Mouse (Mus musculus) liver, adult 2 months (tissue): ENCODE data around the gene Axin1. TPM values are rescaled to one million over a fixed set of nuclear protein-coding genes. Genes with fewer than 3 reads are reported as not detected.
A peak's percentile ranks its signal among the peaks of the same experiment; 100 is the strongest.

ENCODE experiments used
- DNase-seq: peaks from one replicate; pipeline ENCODE4 v3.0.0-alpha.2; 2011; ENCODE audit warnings: low read depth, low spot score; ENCODE audit errors: extremely low read depth
- H3K27ac ChIP-seq: fragments of 200-500 bp; replicated peaks from 2 replicates; pipeline ENCODE4 v1.5.1; 2012; ENCODE audit warnings: low read depth, mild to moderate bottlenecking, control low read depth, inconsistent platforms, low read length; ENCODE audit not compliant: insufficient read depth
- H3K27me3 ChIP-seq: fragments of 200-500 bp; 2 replicates; pipeline ENCODE4 v1.6.1; 2012; ENCODE audit warnings: mild to moderate bottlenecking, moderate library complexity, low read length, inconsistent platforms; ENCODE audit not compliant: control insufficient read depth, insufficient read depth
- H3K36me3 ChIP-seq: fragments of 200-500 bp; 2 replicates; pipeline ENCODE4 v1.6.1; 2012; ENCODE audit warnings: low read length, inconsistent platforms; ENCODE audit not compliant: control insufficient read depth, insufficient read depth
- H3K4me1 ChIP-seq: fragments of 200-500 bp; 2 replicates; pipeline ENCODE4 v1.6.1; 2011; ENCODE audit warnings: low read length; ENCODE audit not compliant: control insufficient read depth, insufficient read depth
- H3K4me3 ChIP-seq: fragments of 200-500 bp; 2 replicates; pipeline ENCODE4 v1.5.1; 2011; ENCODE audit warnings: low read depth, mild to moderate bottlenecking, control low read depth, low read length, moderate library complexity; ENCODE audit not compliant: insufficient read depth
- H3K79me2 ChIP-seq: fragments of 200-500 bp; 2 replicates; pipeline ENCODE4 v1.6.1; 2012; ENCODE audit warnings: inconsistent platforms, mild to moderate bottlenecking, low read length, moderate library complexity; ENCODE audit not compliant: control insufficient read depth, insufficient read depth
- H3K9ac ChIP-seq: fragments of 200-500 bp; 2 replicates; pipeline ENCODE4 v1.6.1; 2012; ENCODE audit warnings: low read depth, mild to moderate bottlenecking, control low read depth, inconsistent platforms, low read length
- CTCF ChIP-seq: fragments of 200-500 bp; IDR thresholded peaks from 2 replicates; pipeline ENCODE4 v1.5.1; 2011; ENCODE audit warnings: low read depth, low read length, control low read depth
- POLR2A ChIP-seq: fragments of 200-500 bp; IDR thresholded peaks from 2 replicates; pipeline ENCODE4 v1.6.1; 2011; ENCODE audit warnings: low read length, control low read depth; ENCODE audit not compliant: insufficient read depth; ENCODE audit errors: extremely low read depth
- WGBS: fragments of 180-500 bp; shearing (Covaris S2); methylation state at CpG from one replicate; pipeline ENCODE4 v1.1.7; 2018; 5-methylcytosine and 5-hydroxymethylcytosine counted together
- polyA plus RNA-seq: library from polyadenylated mRNA; depleted of rRNA; stranded (reverse); fragments of >200 nt; gene quantifications from 2 replicates; pipeline ENCODE4 v1.2.3, GENCODE M21; 2012
- total RNA-seq: library from RNA; depleted of rRNA; stranded (reverse); fragments of >200 nt; gene quantifications from 2 replicates; pipeline ENCODE4 v1.2.3, GENCODE M21; 2014

Gene Axin1
- total and polyA plus RNA-seq, 2 experiments: 8.4 to 8.9 TPM

- TF ChIP-seq CTCF (no peak), POLR2A (no peak)
- peaks cover 37% of the 10 kb centered on the region for H3K79me2 ChIP-seq
- no peak for DNase-seq
- under 1% methylated on average over 58 of the region's 58 CpGs for WGBS
- H3K9ac ChIP-seq: peak overlapping the region; percentile 98
- H3K4me3 ChIP-seq: peak overlapping the region; percentile 93
- peaks cover 4% of the 10 kb centered on the region; the same call in 1 of the 2 replicates for H3K4me1 ChIP-seq
- peaks cover 10% of the 10 kb centered on the region for H3K36me3 ChIP-seq
- H3K27ac ChIP-seq: peak overlapping the region; percentile 45; the same call in 1 of the 2 replicates
- no peaks in the 10 kb centered on the region for H3K27me3 ChIP-seq
These were observed 453 bp downstream of the Axin1 start for GRCm38 (mm10) chr17:26138901-26139381.

- peaks cover 4% of the 10 kb centered on the region; the same call in 1 of the 2 replicates for H3K4me1 ChIP-seq
- no peak for DNase-seq
- H3K4me3 ChIP-seq: no peak overlapping the region
- H3K27me3 ChIP-seq: no peaks in the 10 kb centered on the region
- peaks cover 47% of the 10 kb centered on the region for H3K79me2 ChIP-seq
- no peak for TF ChIP-seq POLR2A
- no peak for TF ChIP-seq CTCF
- no peak overlapping the region for H3K27ac ChIP-seq
- WGBS: 86% methylated on average over 4 of the region's 4 CpGs
- no peak overlapping the region for H3K9ac ChIP-seq
- peaks cover 14% of the 10 kb centered on the region for H3K36me3 ChIP-seq
These were observed 4.3 kb downstream of the Axin1 start for GRCm38 (mm10) chr17:26142796-26143195.

GRCm38 (mm10) chr17:26143386-26143785 lies 4.9 kb downstream of the Axin1 start:
- Histone ChIP-seq H3K27me3 (no peaks in the 10 kb centered on the region), H3K9ac (no peak overlapping the region), H3K27ac (no peak overlapping the region), H3K36me3 (peaks cover 15% of the 10 kb centered on the region), H3K4me1 (peaks cover 4% of the 10 kb centered on the region; the same call in 1 of the 2 replicates), H3K79me2 (peaks cover 47% of the 10 kb centered on the region), H3K4me3 (no peak overlapping the region)
- no peak for TF ChIP-seq POLR2A
- TF ChIP-seq CTCF: no peak
- 98% methylated on average over 5 of the region's 5 CpGs for WGBS
- DNase-seq: no peak

- 87% methylated on average over 2 of the region's 2 CpGs for WGBS
- Histone ChIP-seq H3K9ac (no peak overlapping the region), H3K4me3 (no peak overlapping the region), H3K27ac (no peak overlapping the region), H3K4me1 (no peaks in the 10 kb centered on the region), H3K27me3 (no peaks in the 10 kb centered on the region), H3K36me3 (peaks cover 14% of the 10 kb centered on the region), H3K79me2 (peaks cover 23% of the 10 kb centered on the region; the same call in 1 of the 2 replicates)
- TF ChIP-seq POLR2A: no peak
- TF ChIP-seq CTCF: no peak
- no peak for DNase-seq
These were observed 10.6 kb downstream of the Axin1 start for GRCm38 (mm10) chr17:26149056-26149455.

GRCm38 (mm10) chr17:26151886-26152630 lies 13.6 kb downstream of the Axin1 start:
- peaks cover 13% of the 10 kb centered on the region for H3K36me3 ChIP-seq
- no peak overlapping the region for H3K4me3 ChIP-seq
- no peak for DNase-seq
- TF ChIP-seq CTCF (no peak), POLR2A (no peak)
- H3K9ac ChIP-seq: no peak overlapping the region
- H3K27ac ChIP-seq: no peak overlapping the region
- peaks cover 20% of the 10 kb centered on the region for H3K79me2 ChIP-seq
- no peaks in the 10 kb centered on the region for H3K4me1 ChIP-seq
- H3K27me3 ChIP-seq: no peaks in the 10 kb centered on the region
- 92% methylated on average over 2 of the region's 2 CpGs for WGBS

GRCm38 (mm10) chr17:26162736-26163135 lies 24.2 kb downstream of the Axin1 start:
- no peak overlapping the region for H3K4me3 ChIP-seq
- H3K4me1 ChIP-seq: no peaks in the 10 kb centered on the region
- H3K9ac ChIP-seq: no peak overlapping the region
- H3K79me2 ChIP-seq: peaks cover 14% of the 10 kb centered on the region; the same call in 1 of the 2 replicates
- H3K27me3 ChIP-seq: no peaks in the 10 kb centered on the region
- no peak overlapping the region for H3K27ac ChIP-seq
- WGBS: 98% methylated on average over 1 of the region's 1 CpGs
- TF ChIP-seq CTCF (no peak), POLR2A (no peak)
- no peak for DNase-seq
- no peaks in the 10 kb centered on the region for H3K36me3 ChIP-seq
